Mouse (Mus musculus) ES-E14 (cell line): Measurements from ENCODE around the gene Stac2. TPM values are rescaled to one million over a fixed set of nuclear protein-coding genes. Genes with fewer than 3 reads are reported as not detected.
A peak's percentile ranks its signal among the peaks of the same experiment; 100 is the strongest.

Experiments used
- DNase-seq: peaks from one replicate; pipeline ENCODE4 v3.0.0-alpha.2; 2013; ENCODE audit warnings: low read depth, low spot score
- H3K27ac ChIP-seq: 2 replicates; pipeline ENCODE4 v1.5.1; 2012; ENCODE audit warnings: low read depth, mild to moderate bottlenecking, low read length, moderate library complexity, mixed read lengths; ENCODE audit not compliant: poor library complexity, insufficient read depth, severe bottlenecking
- H3K36me3 ChIP-seq: 2 replicates; pipeline ENCODE4 v1.6.1; 2012; ENCODE audit warnings: mild to moderate bottlenecking, low read length, moderate library complexity, mixed read lengths; ENCODE audit not compliant: control insufficient read depth, poor library complexity, insufficient read depth, severe bottlenecking
- H3K4me1 ChIP-seq, 2 experiments: fragments of 150-350 bp in 1 of 2; sonication (generic) in 1 of 2; 2 replicates each; pipeline ENCODE4 v1.6.1; 2012; ENCODE audit warnings: low read length in 2 of 2, mild to moderate bottlenecking in 1 of 2, mixed read lengths in 1 of 2; ENCODE audit not compliant: control insufficient read depth in 2 of 2, insufficient read depth in 2 of 2, poor library complexity in 1 of 2
- H3K4me3 ChIP-seq, 2 experiments: fragments of 150-350 bp in 1 of 2; sonication (generic) in 1 of 2; 2 replicates each; pipeline ENCODE4 v1.5.1; 2012; ENCODE audit warnings: low read length in 2 of 2, low read depth in 1 of 2, mild to moderate bottlenecking in 1 of 2, mixed read lengths in 1 of 2; ENCODE audit not compliant: insufficient read depth in 1 of 2, poor library complexity in 1 of 2, severe bottlenecking in 1 of 2
- H3K9ac ChIP-seq: 2 replicates; pipeline ENCODE4 v1.6.1; 2012; ENCODE audit warnings: low read depth, mild to moderate bottlenecking, low read length, mixed read lengths; ENCODE audit not compliant: poor library complexity, insufficient read depth, severe bottlenecking
- H3K9me3 ChIP-seq: fragments of 150-350 bp; sonication (generic); 2 replicates; pipeline ENCODE4 v1.6.1; 2012; ENCODE audit warnings: low read depth, mild to moderate bottlenecking, low read length; ENCODE audit not compliant: control insufficient read depth, insufficient read depth
- CHD2 ChIP-seq: IDR thresholded peaks from 2 replicates; pipeline ENCODE4 v1.6.1; 2014; ENCODE audit warnings: mild to moderate bottlenecking, low read depth, low read length, inconsistent platforms
- HCFC1 ChIP-seq: IDR thresholded peaks from 2 replicates; pipeline ENCODE4 v1.6.1; 2012; ENCODE audit warnings: low read length, inconsistent platforms, borderline replicate concordance; ENCODE audit not compliant: insufficient read depth
- MAFK ChIP-seq: IDR thresholded peaks from 2 replicates; pipeline ENCODE4 v1.6.1; 2014; ENCODE audit warnings: mild to moderate bottlenecking, low read depth, low read length, inconsistent platforms; ENCODE audit not compliant: insufficient read depth
- ZC3H11A ChIP-seq: IDR thresholded peaks from 2 replicates; pipeline ENCODE4 v1.6.1; 2012; ENCODE audit warnings: low read depth, mild to moderate bottlenecking, inconsistent platforms, low read length, borderline replicate concordance
- ZNF384 ChIP-seq: IDR thresholded peaks from 2 replicates; pipeline ENCODE4 v1.6.1; 2012; ENCODE audit warnings: low read depth, low read length, inconsistent platforms
- in situ Hi-C, 2 experiments: fragments of 600-800 bp; cut with MboI; formaldehyde crosslinking; loops; one replicate each; pipeline ENCODE4 v1.15.1; 2025; ENCODE audit warnings: low sequenced_read_pairs in 2 of 2, inconsistent platforms in 1 of 2; ENCODE audit not compliant: unreplicated experiment in 2 of 2
- total RNA-seq: library from RNA; depleted of rRNA; stranded (reverse); fragments of 300-350 nt; gene quantifications from 2 replicates; pipeline ENCODE4 v1.2.3, GENCODE M21; 2012; rRNA removed

The Stac2 gene
- total RNA-seq, 1 experiment, result 2.1 TPM

DNA sequence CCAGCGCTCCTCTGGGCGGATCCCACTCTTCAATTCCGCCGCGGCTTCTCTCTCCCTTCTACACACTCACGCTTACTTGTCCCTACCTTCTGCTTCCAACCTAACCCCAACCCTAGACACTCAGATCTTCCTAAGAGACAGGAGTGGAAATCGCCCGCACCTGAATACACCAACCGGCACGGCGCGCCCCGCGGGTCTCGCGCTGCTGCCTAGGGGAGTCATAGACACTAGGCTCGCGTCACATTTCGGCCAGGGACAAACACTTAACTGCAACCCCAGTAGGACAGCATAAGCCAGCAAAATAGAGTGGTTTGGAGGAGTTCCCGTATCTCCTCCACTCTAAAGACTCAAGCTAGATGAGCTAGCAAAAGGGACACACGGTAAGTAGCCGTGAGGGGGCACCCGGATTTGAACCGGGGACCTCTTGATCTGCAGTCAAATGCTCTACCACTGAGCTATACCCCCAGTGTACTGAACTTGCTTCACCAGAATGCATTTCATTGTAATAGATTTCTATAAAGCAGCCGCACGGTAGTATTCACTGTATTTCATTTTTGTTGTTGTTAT is 64.6 kb downstream of the Stac2 start:
- in situ Hi-C loops, result loop anchor here in 1 of 2 experiments (5.0 kb wide), 1 partner anchor 86 kb away; no protein-coding TSS in a partner anchor
- H3K36me3 ChIP-seq, result no peaks in the 10 kb centered on the region
- peaks cover 0 to 16% of the 10 kb centered on the region in 2 experiments; a peak in 2 of 4 replicates for H3K4me1 ChIP-seq
- H3K27ac ChIP-seq, result peak overlapping the region; percentile 52
- DNase-seq, result no peak
- no peaks in the 10 kb centered on the region for H3K9me3 ChIP-seq
- no peak for TF ChIP-seq CHD2
- peak; percentile 88 for TF ChIP-seq MAFK
- H3K4me3 ChIP-seq, result peak overlapping the region; percentile 84 to 85
- H3K9ac ChIP-seq, result peak overlapping the region; percentile 85

- Histone ChIP-seq H3K36me3 (no peaks in the 10 kb centered on the region), H3K9me3 (no peaks in the 10 kb centered on the region), H3K9ac (peak overlapping the region; percentile 85), H3K27ac (peak overlapping the region; percentile 69), H3K4me3 (peak overlapping the region; percentile 84 to 85), H3K4me1 (peaks cover 0 to 23% of the 10 kb centered on the region in 2 experiments; a peak in 2 of 4 replicates)
- in situ Hi-C loops, result loop anchor here in 1 of 2 experiments (5.0 kb wide), 1 partner anchor 86 kb away; no protein-coding TSS in a partner anchor
- TF ChIP-seq ZNF384 (0 out of 2 replicates have a peak, but pooled peaks have one; percentile 25), CHD2 (no peak), ZC3H11A (peak; percentile 98), MAFK (peak; percentile 91), HCFC1 (peak; percentile 67; the same call in 1 of the 2 replicates)
- peak; percentile 96 for DNase-seq
Measured at GRCm38 (mm10) chr11:97987551-97988526, 65.4 kb downstream of the Stac2 start.

- in situ Hi-C loops, result loop anchor here in 1 of 2 experiments (5.0 kb wide), 1 partner anchor 85 kb away; no protein-coding TSS in a partner anchor
- no peaks in the 10 kb centered on the region for H3K36me3 ChIP-seq
- peak overlapping the region; percentile 70; the same call in 1 of the 2 replicates for H3K9ac ChIP-seq
- no peak overlapping the region for H3K27ac ChIP-seq
- H3K9me3 ChIP-seq, result no peaks in the 10 kb centered on the region
- TF ChIP-seq ZC3H11A (no peak), HCFC1 (no peak), ZNF384 (no peak), MAFK (no peak), CHD2 (no peak)
- H3K4me1 ChIP-seq, result peaks cover 0 to 25% of the 10 kb centered on the region in 2 experiments; a peak in 2 of 4 replicates
- peak overlapping the region; percentile 84 to 90 for H3K4me3 ChIP-seq
- no peak for DNase-seq
Measured at GRCm38 (mm10) chr11:97986738-97987465, 66.4 kb downstream of the Stac2 start.

Other genes starting within 250 kb of the Stac2 start
- gene B230217C12Rik, start 212.7 kb downstream of the Stac2 start, total RNA-seq, result 3.0 and 4.1 TPM in 2 replicates
- 2.2 and 4.1 TPM in 2 replicates for gene Fbxo47, start 169.3 kb downstream of the Stac2 start, total RNA-seq
- gene Plxdc1, start 67.0 kb downstream of the Stac2 start, total RNA-seq, result 2.5 and 4.3 TPM in 2 replicates
- gene Arl5c, start 57.3 kb downstream of the Stac2 start, total RNA-seq, result 2.9 and 4.4 TPM in 2 replicates
- 6.2 and 12.0 TPM in 2 replicates for gene Cacnb1, start 30.4 kb downstream of the Stac2 start, total RNA-seq
- gene Rpl19, start 26.8 kb downstream of the Stac2 start, total RNA-seq, result 3,222 and 3,264 TPM in 2 replicates
- 9.7 and 15.0 TPM in 2 replicates for gene Fbxl20, start 96.9 kb upstream of the Stac2 start, total RNA-seq
- gene Med1, start 139.8 kb upstream of the Stac2 start, total RNA-seq, result 23.5 and 27.9 TPM in 2 replicates
- 63.3 and 68.8 TPM in 2 replicates for gene Cdk12, start 149.6 kb upstream of the Stac2 start, total RNA-seq